Mouse (Mus musculus) stomach, embryonic 16.5 days (tissue): Measurements from ENCODE around the gene Fam168a. TPM values are rescaled to one million over a fixed set of nuclear protein-coding genes. Genes with fewer than 3 reads are reported as not detected.

Source experiments
- ATAC-seq: fragments of 200-750 bp; cut with Nextera tagmentation; 2 replicates; pipeline ENCODE4 v1.8.0; 2017; ENCODE audit warnings: moderate number of reproducible peaks, moderate TSS enrichment; ENCODE audit not compliant: insufficient read depth, low FRiP score
- H3K27ac ChIP-seq: fragments of 300-500 bp; sonication (generic); 2 replicates; pipeline ENCODE4 v1.5.1; 2014; ENCODE audit warnings: low read length
- H3K27me3 ChIP-seq: fragments of 300-500 bp; sonication (generic); 2 replicates; pipeline ENCODE4 v1.6.1; 2014; ENCODE audit warnings: low read length, control low read depth, mixed read lengths; ENCODE audit not compliant: control insufficient read depth, insufficient read depth
- H3K36me3 ChIP-seq: fragments of 300-500 bp; sonication (generic); 2 replicates; pipeline ENCODE4 v1.6.1; 2014; ENCODE audit warnings: low read length; ENCODE audit not compliant: control insufficient read depth, insufficient read depth
- H3K4me1 ChIP-seq: fragments of 300-500 bp; sonication (generic); 2 replicates; pipeline ENCODE4 v1.6.1; 2014; ENCODE audit warnings: low read length, control low read depth, mixed read lengths; ENCODE audit not compliant: control insufficient read depth, insufficient read depth
- H3K4me2 ChIP-seq: fragments of 300-500 bp; sonication (generic); 2 replicates; pipeline ENCODE4 v1.6.1; 2014; ENCODE audit warnings: low read depth, low read length, mixed read lengths
- H3K4me3 ChIP-seq: fragments of 300-500 bp; sonication (generic); replicated peaks from 2 replicates; pipeline ENCODE4 v1.5.1; 2014; ENCODE audit warnings: mild to moderate bottlenecking, low read length
- H3K9ac ChIP-seq: fragments of 300-500 bp; sonication (generic); 2 replicates; pipeline ENCODE4 v1.6.1; 2014; ENCODE audit warnings: low read length
- H3K9me3 ChIP-seq: fragments of 300-500 bp; sonication (generic); replicated peaks from 2 replicates; pipeline ENCODE4 v1.6.1; 2016; ENCODE audit warnings: low read length, control low read depth; ENCODE audit not compliant: control insufficient read depth
- WGBS: fragments of 180-500 bp; shearing (Covaris S2); extraction: QIAGEN DNeasy Blood & Tissue Kit; methylation state at CpG from one replicate; pipeline ENCODE4 v1.1.7; 2014; 5-methylcytosine and 5-hydroxymethylcytosine counted together
- polyA plus RNA-seq: library from polyadenylated mRNA; unstranded; fragments of >200 nt; fragmentation: Nextera tagmentation; extraction: Ambion mirVana; gene quantifications from 2 replicates; pipeline ENCODE4 v1.2.1, GENCODE M21; 2015

The Fam168a gene
- polyA plus RNA-seq, 1 experiment from 2014 or later, result 35.7 TPM

- no peak for ATAC-seq
- no peak overlapping the region for H3K4me3 ChIP-seq
- 90% methylated on average over 6 of the region's 6 CpGs for WGBS
Observed at GRCm38 (mm10) chr7:100847131-100847530, 140.7 kb downstream of the Fam168a start.

DNA sequence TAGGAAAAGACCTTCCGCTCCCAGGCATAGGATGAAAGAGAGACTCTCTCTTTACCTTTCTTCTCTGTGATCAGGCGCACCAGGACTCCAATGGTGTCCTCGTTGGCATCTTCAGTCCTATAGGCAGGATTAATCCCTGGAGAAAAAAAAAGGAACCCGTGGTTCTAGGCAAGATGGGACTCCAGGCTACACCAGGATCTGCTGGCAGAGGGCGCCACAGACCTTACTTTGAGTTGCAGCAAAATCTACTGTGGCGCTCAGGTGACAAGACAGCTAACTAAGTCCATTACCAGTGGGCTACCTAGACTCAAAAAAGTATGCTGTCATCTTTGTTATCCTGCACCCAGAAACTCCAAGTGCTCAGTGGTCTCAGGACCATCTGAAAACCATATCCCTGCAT lies 142.3 kb downstream of the Fam168a start:
- no peaks in the 10 kb centered on the region for H3K9me3 ChIP-seq
- H3K27ac ChIP-seq, result no peak overlapping the region
- H3K36me3 ChIP-seq, result no peaks in the 10 kb centered on the region
- no peak for ATAC-seq
- no peaks in the 10 kb centered on the region for H3K27me3 ChIP-seq
- 40% methylated on average over 6 of the region's 6 CpGs for WGBS
- no peak overlapping the region for H3K4me3 ChIP-seq
- no peak overlapping the region for H3K9ac ChIP-seq
- peaks cover 18% of the 10 kb centered on the region for H3K4me1 ChIP-seq
- no peak overlapping the region for H3K4me2 ChIP-seq

More at GRCm38 (mm10) chr7:100847131-100847530, 140.7 kb downstream of the Fam168a start:
- Histone ChIP-seq H3K9ac (no peak overlapping the region), H3K27me3 (no peaks in the 10 kb centered on the region), H3K9me3 (no peaks in the 10 kb centered on the region), H3K4me2 (no peak overlapping the region), H3K36me3 (no peaks in the 10 kb centered on the region), H3K27ac (no peak overlapping the region), H3K4me1 (peaks cover 18% of the 10 kb centered on the region)

DNA sequence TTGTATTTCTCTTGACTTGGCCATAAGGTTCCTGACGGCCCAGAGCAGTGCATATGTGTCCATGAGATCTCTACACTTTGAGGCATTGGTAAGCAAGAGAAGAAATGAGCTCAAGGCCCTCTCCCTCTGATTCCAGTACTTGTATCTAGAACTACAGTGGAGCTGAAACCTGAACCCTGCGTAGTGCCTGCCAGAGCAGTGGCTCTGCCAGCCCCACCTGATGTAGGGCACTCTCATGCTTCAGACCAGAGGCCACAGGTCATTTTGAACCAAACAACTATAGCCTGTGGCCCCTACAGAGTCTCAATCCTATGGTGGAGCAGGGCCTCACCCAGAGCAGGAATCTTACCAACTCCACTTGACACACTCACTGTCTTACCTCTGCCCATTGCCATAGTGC lies 143.1 kb downstream of the Fam168a start:
- no peaks in the 10 kb centered on the region for H3K36me3 ChIP-seq
- H3K9me3 ChIP-seq, result no peaks in the 10 kb centered on the region
- ATAC-seq, result no peak
- H3K9ac ChIP-seq, result no peak overlapping the region
- 95% methylated on average over 2 of the region's 2 CpGs for WGBS
- H3K4me1 ChIP-seq, result peaks cover 18% of the 10 kb centered on the region
- H3K4me2 ChIP-seq, result no peak overlapping the region
- H3K4me3 ChIP-seq, result no peak overlapping the region
- no peaks in the 10 kb centered on the region for H3K27me3 ChIP-seq
- H3K27ac ChIP-seq, result no peak overlapping the region

- ATAC-seq, result no peak
- peaks cover 16% of the 10 kb centered on the region; the same call in 1 of the 2 replicates for H3K4me1 ChIP-seq
Observed at GRCm38 (mm10) chr7:100851481-100852356, 145.3 kb downstream of the Fam168a start.

GRCm38 (mm10) chr7:100853396-100853795 lies 147.0 kb downstream of the Fam168a start:
- H3K27me3 ChIP-seq, result no peaks in the 10 kb centered on the region
- peaks cover 16% of the 10 kb centered on the region; the same call in 1 of the 2 replicates for H3K4me1 ChIP-seq
- H3K9ac ChIP-seq, result no peak overlapping the region
- no peak overlapping the region for H3K4me2 ChIP-seq
- 77% methylated on average over 3 of the region's 3 CpGs for WGBS
- no peaks in the 10 kb centered on the region for H3K36me3 ChIP-seq
- no peak overlapping the region for H3K4me3 ChIP-seq
- ATAC-seq, result no peak
- no peaks in the 10 kb centered on the region for H3K9me3 ChIP-seq
- H3K27ac ChIP-seq, result no peak overlapping the region

More at GRCm38 (mm10) chr7:100851481-100852356, 145.3 kb downstream of the Fam168a start:
- Histone ChIP-seq H3K27me3 (no peaks in the 10 kb centered on the region), H3K4me2 (no peak overlapping the region), H3K4me3 (no peak overlapping the region), H3K9me3 (no peaks in the 10 kb centered on the region), H3K9ac (no peak overlapping the region), H3K27ac (no peak overlapping the region; the same call in 1 of the 2 replicates), H3K36me3 (no peaks in the 10 kb centered on the region)
- WGBS, result 63% methylated on average over 9 of the region's 9 CpGs

DNA sequence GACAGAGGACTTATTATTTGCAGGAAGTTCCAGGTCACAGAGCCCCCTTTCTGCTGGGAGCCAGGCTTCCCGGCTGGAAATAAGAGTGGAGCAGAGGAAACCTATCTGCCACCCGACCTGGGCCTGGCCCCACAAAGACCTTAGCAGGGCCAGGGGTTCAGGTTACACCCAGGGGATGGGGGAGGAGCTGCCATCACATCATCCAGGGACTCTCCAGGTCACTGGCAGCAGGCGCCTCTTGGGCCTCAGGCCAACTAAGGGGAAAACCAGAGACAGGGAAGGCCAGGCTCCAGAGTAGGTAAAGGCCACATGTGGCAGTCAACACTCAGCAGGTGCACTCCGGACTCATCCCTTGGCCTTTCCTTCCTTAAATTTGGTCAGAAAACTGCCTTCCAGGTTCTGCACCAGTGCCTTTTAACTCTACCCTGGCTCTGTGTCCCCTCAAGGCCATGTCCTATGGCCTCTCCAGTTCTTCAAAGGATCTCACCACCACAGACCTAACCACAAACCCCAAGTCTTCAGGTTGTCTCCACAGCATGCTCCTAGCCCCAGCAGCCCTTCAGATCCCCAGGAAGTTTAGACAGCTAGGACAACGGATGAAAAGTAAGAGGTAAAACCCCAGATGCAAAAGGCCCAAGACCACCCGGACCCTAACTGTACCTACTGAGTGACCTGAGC lies 147.8 kb downstream of the Fam168a start:
- peaks cover 16% of the 10 kb centered on the region; the same call in 1 of the 2 replicates for H3K4me1 ChIP-seq
- H3K9ac ChIP-seq, result no peak overlapping the region
- no peaks in the 10 kb centered on the region for H3K36me3 ChIP-seq
- no peaks in the 10 kb centered on the region for H3K9me3 ChIP-seq
- no peak for ATAC-seq
- H3K4me3 ChIP-seq, result no peak overlapping the region
- H3K27me3 ChIP-seq, result no peaks in the 10 kb centered on the region
- no peak overlapping the region; the same call in 1 of the 2 replicates for H3K4me2 ChIP-seq
- no peak overlapping the region for H3K27ac ChIP-seq
- WGBS, result 52% methylated on average over 6 of the region's 6 CpGs

DNA sequence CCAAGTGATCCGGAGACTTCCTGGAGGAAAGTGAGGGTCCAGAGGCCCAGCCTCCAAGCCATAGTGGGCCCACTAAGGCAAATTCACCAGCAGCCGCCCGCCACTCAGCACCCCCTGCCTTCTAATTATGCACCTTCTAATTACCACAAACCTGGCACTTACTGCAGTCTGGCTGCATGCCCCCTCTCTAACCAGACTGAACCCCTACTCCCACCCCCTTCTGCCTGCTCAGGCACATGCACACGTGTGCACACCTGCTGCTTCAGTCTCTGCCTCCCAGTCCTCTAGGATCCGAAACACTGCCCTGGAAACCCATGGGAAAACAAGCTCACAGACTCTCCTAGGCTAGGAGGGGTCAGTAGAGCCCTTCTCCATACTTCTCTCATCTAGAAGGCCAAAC lies 148.4 kb downstream of the Fam168a start:
- H3K4me3 ChIP-seq, result peak overlapping the region; percentile 9; the same call in 1 of the 2 replicates
- WGBS, result 73% methylated on average over 5 of the region's 5 CpGs
- no peaks in the 10 kb centered on the region for H3K27me3 ChIP-seq
- no peak overlapping the region for H3K27ac ChIP-seq
- H3K4me2 ChIP-seq, result no peak overlapping the region
- peaks cover 16% of the 10 kb centered on the region; the same call in 1 of the 2 replicates for H3K4me1 ChIP-seq
- 0 out of 2 replicates have a peak overlapping the region, but pooled peaks have one; percentile 11 for H3K9ac ChIP-seq
- no peak for ATAC-seq
- H3K36me3 ChIP-seq, result no peaks in the 10 kb centered on the region
- no peaks in the 10 kb centered on the region for H3K9me3 ChIP-seq

DNA sequence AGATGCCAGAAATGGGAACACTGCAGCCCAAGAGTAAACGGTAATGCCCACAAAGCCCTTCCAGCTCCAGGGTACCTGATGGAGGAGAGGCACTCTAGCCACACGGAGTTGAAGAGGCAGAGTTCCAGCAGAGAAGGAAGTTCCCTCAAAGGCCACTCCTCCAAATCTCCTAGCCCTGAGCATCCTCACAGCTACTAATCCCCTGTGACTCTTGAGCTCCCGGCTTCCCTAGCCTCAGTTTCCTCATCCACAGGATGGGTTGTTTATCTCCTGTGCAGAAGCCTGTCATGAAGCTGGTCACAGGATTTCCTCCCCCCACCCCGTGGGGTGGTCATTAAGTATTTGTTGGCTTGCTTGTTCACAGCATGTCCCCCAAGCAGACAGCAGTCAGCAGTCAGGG lies 148.9 kb downstream of the Fam168a start:
- H3K9ac ChIP-seq, result 0 out of 2 replicates have a peak overlapping the region, but pooled peaks have one; percentile 11
- H3K27me3 ChIP-seq, result no peaks in the 10 kb centered on the region
- H3K4me1 ChIP-seq, result peaks cover 16% of the 10 kb centered on the region; the same call in 1 of the 2 replicates
- H3K27ac ChIP-seq, result peak overlapping the region; percentile 76
- 39% methylated on average over 4 of the region's 4 CpGs for WGBS
- H3K4me3 ChIP-seq, result no peak overlapping the region; the same call in 1 of the 2 replicates
- H3K4me2 ChIP-seq, result 0 out of 2 replicates have a peak overlapping the region, but pooled peaks have one; percentile 17
- no peaks in the 10 kb centered on the region for H3K36me3 ChIP-seq
- H3K9me3 ChIP-seq, result no peaks in the 10 kb centered on the region
- ATAC-seq, result no peak
